Mouse (Mus musculus): Measurements from ENCODE around the gene Gna12. TPM values are rescaled to one million over a fixed set of nuclear protein-coding genes. Genes with fewer than 3 reads are reported as not detected.
A peak's percentile ranks its signal among the peaks of the same experiment; 100 is the strongest.

Gene Gna12
- polyA plus RNA-seq, 1 experiment from 2014 or later: 37.9 TPM

DNA sequence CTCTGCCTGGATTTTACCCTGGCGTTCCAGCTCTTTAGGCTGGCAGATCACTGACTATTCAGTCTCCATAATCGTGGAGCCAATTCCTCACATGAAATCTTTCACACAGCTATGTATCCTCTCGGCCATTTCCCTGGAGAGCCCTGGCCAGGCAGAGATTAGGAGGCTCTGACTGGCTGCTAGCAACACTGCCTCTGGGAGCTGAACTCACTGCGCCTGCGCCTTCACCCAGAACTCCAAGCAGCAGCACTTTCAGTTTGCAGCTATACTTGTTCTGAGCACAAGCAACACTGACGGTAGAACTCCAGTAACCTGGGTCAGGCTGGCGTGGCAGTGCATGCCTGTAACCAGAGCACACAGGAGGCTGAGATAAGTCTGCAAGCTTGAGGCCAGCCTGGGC, 32.1 kb downstream of the Gna12 start:
- H3K4me1 ChIP-seq (replicated peaks): peaks cover 72% of the 10 kb centered on the region
- ATAC-seq (replicated peaks; ENCODE audit: insufficient number of reproducible peaks, insufficient read depth, low FRiP score, low read depth): peak; percentile 63
- H3K9ac ChIP-seq: 0 out of 2 replicates have a peak overlapping the region, but pooled peaks have one; percentile 14
- WGBS: 33% methylated on average over 7 of the region's 7 CpGs
- no peaks in the 10 kb centered on the region for H3K36me3 ChIP-seq
- peak overlapping the region; percentile 27 for H3K4me3 ChIP-seq
- H3K9me3 ChIP-seq (replicated peaks): no peaks in the 10 kb centered on the region
- peak overlapping the region; percentile 57 for H3K4me2 ChIP-seq
- H3K27me3 ChIP-seq: no peaks in the 10 kb centered on the region
- H3K27ac ChIP-seq: peak overlapping the region; percentile 87

DNA sequence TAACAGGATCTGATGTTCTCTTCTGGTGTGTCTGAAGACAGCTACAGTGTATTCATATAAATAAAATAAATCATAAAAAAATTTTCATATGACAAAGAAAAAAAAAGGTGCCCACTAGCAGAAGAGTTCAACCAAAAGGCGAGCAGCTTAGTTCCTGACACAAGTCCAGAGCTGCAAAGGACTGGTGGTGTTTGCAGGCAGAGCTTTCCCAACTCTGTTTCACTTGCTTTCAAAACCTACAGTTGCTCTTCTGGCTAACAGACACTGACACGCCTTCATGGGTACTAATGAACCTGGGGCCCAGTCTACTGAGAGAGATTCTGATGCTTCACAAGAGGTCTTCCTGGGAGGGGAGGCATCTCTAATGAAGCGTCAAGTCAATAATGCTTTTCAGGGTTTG, 34.2 kb downstream of the Gna12 start:
- H3K9me3 ChIP-seq (replicated peaks): no peaks in the 10 kb centered on the region
- no peaks in the 10 kb centered on the region for H3K27me3 ChIP-seq
- H3K9ac ChIP-seq: no peak overlapping the region
- 85% methylated on average over 3 of the region's 3 CpGs for WGBS
- H3K4me3 ChIP-seq: no peak overlapping the region
- H3K4me2 ChIP-seq: no peak overlapping the region
- peaks cover 78% of the 10 kb centered on the region for H3K4me1 ChIP-seq (replicated peaks)
- no peak overlapping the region for H3K27ac ChIP-seq
- no peaks in the 10 kb centered on the region for H3K36me3 ChIP-seq
- no peak for ATAC-seq (replicated peaks; ENCODE audit: insufficient number of reproducible peaks, insufficient read depth, low FRiP score, low read depth)

DNA sequence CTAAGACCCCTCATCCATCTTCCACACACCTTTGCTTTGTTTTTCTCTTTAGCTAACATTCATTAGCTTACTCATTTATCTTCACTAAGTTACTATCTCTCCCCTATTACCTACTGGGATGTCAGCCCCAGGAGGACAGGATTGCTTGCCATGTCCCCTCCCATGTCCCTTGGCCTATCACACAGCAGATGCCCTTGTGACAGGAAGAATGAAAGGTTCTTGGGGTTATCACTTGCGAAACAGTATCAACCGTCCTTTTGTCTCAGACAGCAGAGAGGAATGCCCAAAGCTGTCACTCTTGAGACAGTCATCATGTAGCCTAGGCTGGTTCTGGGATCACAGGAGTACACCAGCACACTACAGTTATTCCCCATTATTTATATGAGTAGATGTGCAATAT, 35.1 kb downstream of the Gna12 start:
- Histone ChIP-seq H3K27ac (peak overlapping the region; percentile 79), H3K4me3 (no peak overlapping the region), H3K9me3 (replicated peaks) (no peaks in the 10 kb centered on the region), H3K27me3 (no peaks in the 10 kb centered on the region), H3K4me1 (replicated peaks) (peaks cover 78% of the 10 kb centered on the region), H3K9ac (no peak overlapping the region), H3K36me3 (no peaks in the 10 kb centered on the region), H3K4me2 (no peak overlapping the region)
- 35% methylated on average over 2 of the region's 2 CpGs for WGBS
- ATAC-seq (replicated peaks; ENCODE audit: insufficient number of reproducible peaks, insufficient read depth, low FRiP score, low read depth): no peak

DNA sequence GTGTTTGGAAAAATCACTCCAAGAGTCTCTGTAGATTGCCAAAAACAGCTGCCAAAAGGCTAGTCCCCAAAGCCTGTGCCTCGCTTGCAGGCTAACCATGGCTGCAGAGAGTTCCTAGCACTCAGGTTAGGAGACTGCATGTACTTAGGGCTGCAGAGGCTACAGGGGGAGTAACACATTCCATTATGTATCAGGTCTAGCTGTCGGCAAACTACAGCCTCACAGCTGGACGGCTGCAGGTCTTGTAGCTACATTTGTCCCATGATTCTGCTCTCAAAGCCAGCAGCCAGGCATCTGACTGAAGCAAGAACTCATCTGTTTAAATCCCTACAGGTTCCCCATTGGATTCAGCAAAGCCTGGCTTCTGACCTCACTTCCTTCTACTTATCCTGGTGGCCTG, 35.5 kb downstream of the Gna12 start:
- Histone ChIP-seq H3K4me3 (no peak overlapping the region), H3K27ac (peak overlapping the region; percentile 79), H3K9ac (no peak overlapping the region), H3K4me2 (0 out of 2 replicates have a peak overlapping the region, but pooled peaks have one; percentile 6), H3K27me3 (no peaks in the 10 kb centered on the region), H3K36me3 (no peaks in the 10 kb centered on the region), H3K4me1 (replicated peaks) (peaks cover 79% of the 10 kb centered on the region), H3K9me3 (replicated peaks) (no peaks in the 10 kb centered on the region)
- no peak; the same call in 1 of the 2 replicates for ATAC-seq (replicated peaks; ENCODE audit: insufficient number of reproducible peaks, insufficient read depth, low FRiP score, low read depth)
- 16% methylated on average over 3 of the region's 3 CpGs for WGBS

DNA sequence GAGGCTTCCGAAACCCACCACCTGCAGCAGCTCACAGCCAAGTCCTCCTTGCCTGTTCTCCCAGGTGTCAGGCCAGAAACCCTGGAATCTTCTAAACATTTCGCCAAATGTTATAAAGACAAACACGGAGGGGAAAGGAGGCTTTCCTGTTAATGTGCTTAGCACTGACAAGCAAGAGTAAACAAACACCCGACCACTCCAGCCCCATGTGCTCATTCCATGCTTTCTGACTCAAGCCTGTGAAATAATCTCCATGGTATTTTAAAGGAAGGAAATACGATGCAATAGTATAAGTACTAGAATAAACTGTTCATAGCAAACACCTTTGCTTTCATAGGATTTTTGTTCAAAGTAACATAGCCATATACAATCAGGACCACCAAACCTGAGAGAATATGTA, 38.0 kb downstream of the Gna12 start:
- Histone ChIP-seq H3K27ac (peak overlapping the region; percentile 85), H3K4me1 (replicated peaks) (peaks cover 73% of the 10 kb centered on the region), H3K4me2 (no peak overlapping the region), H3K27me3 (no peaks in the 10 kb centered on the region), H3K36me3 (no peaks in the 10 kb centered on the region), H3K4me3 (no peak overlapping the region), H3K9ac (no peak overlapping the region), H3K9me3 (replicated peaks) (no peaks in the 10 kb centered on the region)
- no peak for ATAC-seq (replicated peaks; ENCODE audit: insufficient number of reproducible peaks, insufficient read depth, low FRiP score, low read depth)
- WGBS: 46% methylated on average over 5 of the region's 5 CpGs

DNA sequence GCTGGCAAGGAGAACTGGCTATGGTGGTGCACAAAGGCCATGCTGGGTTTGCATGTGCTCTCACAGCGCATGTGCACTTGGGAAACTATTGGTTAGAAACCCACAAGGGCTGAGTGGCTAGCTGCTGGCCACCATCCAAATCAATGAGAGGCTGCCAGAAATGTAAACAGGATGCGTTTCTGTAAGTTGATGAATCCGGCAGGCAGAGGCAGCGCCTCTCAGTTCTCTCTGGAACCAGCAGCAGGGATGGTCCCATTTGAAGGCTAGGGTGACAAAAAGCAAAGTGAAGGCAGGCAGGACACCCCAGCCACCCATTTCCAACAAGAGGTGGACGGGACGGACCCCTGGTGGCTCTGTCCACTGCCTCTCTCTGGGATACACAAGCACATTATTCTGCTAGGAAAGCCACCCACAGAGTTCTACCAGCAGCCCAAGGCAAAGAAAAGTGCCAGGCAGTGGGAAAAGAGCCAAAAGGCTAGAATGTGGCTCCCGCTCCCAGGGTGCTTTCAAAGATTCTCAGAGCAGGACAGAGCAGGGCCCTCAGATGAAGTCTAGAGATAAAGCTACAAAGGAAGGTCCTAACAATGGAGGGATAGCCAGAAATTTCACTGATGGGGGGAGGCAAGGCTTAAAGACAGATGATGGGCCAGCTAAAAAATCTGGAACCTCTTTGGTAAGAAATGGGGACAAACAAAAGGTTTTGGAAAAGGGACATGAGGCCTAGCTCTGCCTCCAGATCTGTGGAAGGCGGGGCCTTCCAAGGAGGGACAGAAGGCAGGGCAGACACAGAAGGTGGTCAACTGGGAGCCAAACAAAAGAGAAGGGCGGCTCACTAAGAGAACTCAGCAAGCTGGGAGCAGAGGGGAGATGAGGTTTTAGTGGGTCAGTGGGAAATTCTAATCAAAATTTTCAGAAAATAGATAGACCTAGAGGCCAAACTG, 39.0 kb downstream of the Gna12 start:
- Histone ChIP-seq H3K27ac (peak overlapping the region; percentile 85), H3K4me2 (peak overlapping the region; percentile 27), H3K9ac (no peak overlapping the region; the same call in 1 of the 2 replicates), H3K4me3 (no peak overlapping the region), H3K36me3 (no peaks in the 10 kb centered on the region), H3K4me1 (replicated peaks) (peaks cover 77% of the 10 kb centered on the region), H3K27me3 (no peaks in the 10 kb centered on the region), H3K9me3 (replicated peaks) (no peaks in the 10 kb centered on the region)
- peak; percentile 37; the same call in 1 of the 2 replicates for ATAC-seq (replicated peaks; ENCODE audit: insufficient number of reproducible peaks, insufficient read depth, low FRiP score, low read depth)
- 25% methylated on average over 9 of the region's 9 CpGs for WGBS

DNA sequence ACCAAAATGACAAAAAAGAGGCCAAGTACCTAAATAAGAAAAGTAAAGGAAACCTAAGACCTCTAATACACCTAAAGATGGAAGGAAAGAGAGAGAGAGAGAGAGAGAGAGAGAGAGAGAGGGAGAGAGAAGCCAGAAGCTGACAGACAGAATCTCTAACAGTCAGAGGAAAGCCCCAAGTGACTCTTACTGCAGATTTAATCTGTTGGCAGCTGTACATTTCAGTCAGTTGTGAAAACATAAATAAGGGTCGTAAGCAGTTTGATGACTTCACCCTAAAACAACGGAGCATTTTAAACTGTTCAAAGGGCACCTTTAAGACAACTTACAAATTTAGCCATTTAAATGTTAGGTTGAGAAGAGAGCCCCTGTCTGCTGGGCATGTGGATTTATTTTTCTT, 39.8 kb downstream of the Gna12 start:
- Histone ChIP-seq H3K36me3 (no peaks in the 10 kb centered on the region; the same call in 1 of the 2 replicates), H3K4me3 (no peak overlapping the region), H3K27ac (peak overlapping the region; percentile 85), H3K4me1 (replicated peaks) (peaks cover 82% of the 10 kb centered on the region), H3K4me2 (no peak overlapping the region), H3K9me3 (replicated peaks) (no peaks in the 10 kb centered on the region), H3K9ac (no peak overlapping the region), H3K27me3 (no peaks in the 10 kb centered on the region)
- 37% methylated on average over 2 of the region's 2 CpGs for WGBS
- ATAC-seq (replicated peaks; ENCODE audit: insufficient number of reproducible peaks, insufficient read depth, low FRiP score, low read depth): no peak

DNA sequence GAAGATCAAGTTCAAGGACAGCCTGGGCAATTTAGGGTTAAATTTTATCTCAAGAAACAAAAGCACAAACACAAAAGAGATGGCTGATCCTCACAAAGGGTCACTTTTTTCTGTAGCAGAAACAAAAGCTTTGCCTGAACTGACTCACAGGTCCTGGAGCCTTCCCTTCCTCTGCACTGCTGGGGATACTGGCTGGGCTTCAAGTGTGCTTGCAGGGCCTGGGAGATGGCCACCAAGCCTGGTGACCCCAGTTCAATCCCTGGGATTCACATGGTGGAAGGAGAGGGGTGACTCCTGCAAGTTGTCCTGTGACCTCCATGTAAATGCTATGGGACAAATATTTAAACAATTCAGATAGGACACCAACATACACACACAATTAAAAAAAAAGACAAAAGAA, 40.7 kb downstream of the Gna12 start:
- Histone ChIP-seq H3K4me3 (no peak overlapping the region), H3K27ac (peak overlapping the region; percentile 85; the same call in 1 of the 2 replicates), H3K9me3 (replicated peaks) (no peaks in the 10 kb centered on the region), H3K4me2 (no peak overlapping the region), H3K27me3 (no peaks in the 10 kb centered on the region), H3K4me1 (replicated peaks) (peaks cover 78% of the 10 kb centered on the region), H3K9ac (no peak overlapping the region), H3K36me3 (peaks cover 6% of the 10 kb centered on the region; the same call in 1 of the 2 replicates)
- no peak for ATAC-seq (replicated peaks; ENCODE audit: insufficient number of reproducible peaks, insufficient read depth, low FRiP score, low read depth)

DNA sequence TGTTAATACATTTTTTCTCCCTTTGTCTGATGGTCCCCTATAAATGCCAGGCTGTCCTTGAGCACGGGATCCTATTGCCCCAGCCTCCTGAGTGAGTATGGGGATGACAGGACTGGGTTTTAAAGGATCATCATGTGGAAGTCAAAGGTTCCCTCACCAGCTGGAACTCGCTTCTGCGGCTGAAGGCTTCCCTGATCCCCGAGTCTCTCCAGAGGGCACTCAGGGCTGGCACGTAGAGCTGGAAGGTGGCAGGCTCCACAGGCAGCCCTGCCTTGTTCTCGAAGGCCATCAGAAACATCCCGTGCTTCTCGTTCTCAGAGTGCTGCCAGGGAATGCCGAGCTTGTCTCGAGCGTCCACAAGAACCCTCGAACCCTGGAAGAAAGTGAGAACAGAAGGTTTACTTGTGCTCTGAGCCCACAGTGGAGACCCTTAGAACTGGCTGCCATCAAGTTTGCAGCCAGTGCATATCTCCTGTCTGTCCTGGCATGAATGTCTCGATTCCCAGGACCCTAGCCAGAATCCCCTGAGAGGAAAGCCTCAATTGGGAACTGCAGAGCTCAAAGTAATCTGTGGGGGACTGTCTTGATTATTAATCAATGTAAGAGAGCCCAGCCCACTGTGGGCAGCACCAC, 44.9 kb downstream of the Gna12 start:
- 79% methylated on average over 13 of the region's 13 CpGs for WGBS
- no peak overlapping the region for H3K4me3 ChIP-seq
- no peaks in the 10 kb centered on the region for H3K27me3 ChIP-seq
- no peak for ATAC-seq (replicated peaks; ENCODE audit: insufficient number of reproducible peaks, insufficient read depth, low FRiP score, low read depth)
- no peaks in the 10 kb centered on the region for H3K9me3 ChIP-seq (replicated peaks)
- no peak overlapping the region for H3K4me2 ChIP-seq
- H3K9ac ChIP-seq: no peak overlapping the region
- H3K27ac ChIP-seq: peak overlapping the region; percentile 18; the same call in 1 of the 2 replicates
- peaks cover 25% of the 10 kb centered on the region for H3K36me3 ChIP-seq
- H3K4me1 ChIP-seq (replicated peaks): peaks cover 52% of the 10 kb centered on the region

DNA sequence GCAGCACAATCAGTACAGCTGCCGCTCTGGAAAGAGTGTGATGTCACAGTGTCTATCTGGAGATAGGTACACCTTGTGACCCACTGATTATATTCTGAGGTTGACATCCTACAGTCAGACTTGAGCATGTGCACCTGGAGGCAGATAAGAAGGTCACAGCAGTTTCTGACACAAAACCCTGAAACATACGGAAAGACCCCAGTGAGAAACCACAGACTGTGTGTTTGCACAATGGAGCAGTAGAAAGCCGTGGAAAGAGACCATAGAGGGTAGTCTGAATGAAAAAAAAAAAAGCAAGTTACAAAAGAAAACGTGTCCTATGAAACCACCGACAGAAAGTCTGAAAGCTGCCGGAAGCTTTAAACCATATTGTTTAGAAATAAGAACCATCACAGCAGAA, 45.9 kb downstream of the Gna12 start:
- H3K27me3 ChIP-seq: no peaks in the 10 kb centered on the region
- H3K4me3 ChIP-seq: no peak overlapping the region
- no peak overlapping the region for H3K4me2 ChIP-seq
- peaks cover 25% of the 10 kb centered on the region for H3K36me3 ChIP-seq
- peaks cover 42% of the 10 kb centered on the region for H3K4me1 ChIP-seq (replicated peaks)
- no peak overlapping the region for H3K27ac ChIP-seq
- no peak for ATAC-seq (replicated peaks; ENCODE audit: insufficient number of reproducible peaks, insufficient read depth, low FRiP score, low read depth)
- H3K9me3 ChIP-seq (replicated peaks): no peaks in the 10 kb centered on the region
- WGBS: 72% methylated on average over 6 of the region's 6 CpGs
- no peak overlapping the region for H3K9ac ChIP-seq

DNA sequence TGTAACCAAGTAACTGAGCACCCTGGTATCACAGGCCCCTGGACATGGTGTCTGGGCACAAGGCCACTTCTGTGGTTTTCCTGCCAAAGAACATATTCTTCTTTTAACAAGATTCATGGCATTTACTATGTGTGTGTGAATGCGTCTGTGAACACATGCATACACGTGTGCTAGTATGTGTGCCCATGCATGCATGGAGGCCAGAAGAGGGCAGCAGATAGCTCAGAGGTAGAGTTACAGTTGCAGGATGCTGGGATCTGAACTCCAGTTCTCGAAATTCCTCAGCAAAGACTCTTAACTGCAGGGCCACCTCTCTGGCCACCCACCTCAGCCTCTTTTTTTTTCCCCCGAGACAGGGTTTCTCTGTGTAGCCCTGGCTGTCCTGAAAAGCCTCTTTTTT, 46.7 kb downstream of the Gna12 start:
- H3K36me3 ChIP-seq: peaks cover 25% of the 10 kb centered on the region
- H3K4me1 ChIP-seq (replicated peaks): peaks cover 35% of the 10 kb centered on the region
- no peak overlapping the region for H3K4me3 ChIP-seq
- H3K9me3 ChIP-seq (replicated peaks): no peaks in the 10 kb centered on the region
- ATAC-seq (replicated peaks; ENCODE audit: insufficient number of reproducible peaks, insufficient read depth, low FRiP score, low read depth): no peak
- WGBS: 93% methylated on average over 4 of the region's 4 CpGs
- H3K27ac ChIP-seq: no peak overlapping the region
- H3K9ac ChIP-seq: no peak overlapping the region
- H3K27me3 ChIP-seq: no peaks in the 10 kb centered on the region
- no peak overlapping the region for H3K4me2 ChIP-seq
